Mouse (Mus musculus) lung, adult 2 months (tissue): ENCODE results near the gene Adamts2. TPM values are rescaled to one million over a fixed set of nuclear protein-coding genes. Genes with fewer than 3 reads are reported as not detected.

ENCODE experiments used
- DNase-seq: peaks from one replicate; pipeline ENCODE4 v3.0.0; 2022
- H3K4me1 ChIP-seq: fragments of 200-500 bp; 2 replicates; pipeline ENCODE4 v1.6.1; 2011; ENCODE audit warnings: low read length; ENCODE audit not compliant: control insufficient read depth, insufficient read depth
- H3K4me3 ChIP-seq: fragments of 200-500 bp; replicated peaks from 2 replicates; pipeline ENCODE3; 2011; ENCODE audit warnings: low read depth, mild to moderate bottlenecking, control low read depth, low read length; ENCODE audit errors: extremely low read depth
- CTCF ChIP-seq: fragments of 200-500 bp; IDR thresholded peaks from 2 replicates; pipeline ENCODE4 v1.5.1; 2011; ENCODE audit warnings: mild to moderate bottlenecking, low read length, control low read depth; ENCODE audit not compliant: insufficient read depth
- POLR2A ChIP-seq: fragments of 200-500 bp; IDR thresholded peaks from 2 replicates; pipeline ENCODE4 v1.6.1; 2011; ENCODE audit warnings: low read depth, mild to moderate bottlenecking, control low read depth, low read length, borderline replicate concordance; ENCODE audit errors: extremely low read depth
- WGBS: fragments of 180-500 bp; shearing (Covaris S2); methylation state at CpG from one replicate; pipeline ENCODE4 v1.1.7; 2018; 5-methylcytosine and 5-hydroxymethylcytosine counted together
- polyA plus RNA-seq: library from polyadenylated mRNA; depleted of rRNA; stranded (reverse); fragments of >200 nt; gene quantifications from 2 replicates; pipeline ENCODE4 v1.2.3, GENCODE M21; 2012

Gene Adamts2
- polyA plus RNA-seq, 1 experiment: 27.4 TPM

DNA sequence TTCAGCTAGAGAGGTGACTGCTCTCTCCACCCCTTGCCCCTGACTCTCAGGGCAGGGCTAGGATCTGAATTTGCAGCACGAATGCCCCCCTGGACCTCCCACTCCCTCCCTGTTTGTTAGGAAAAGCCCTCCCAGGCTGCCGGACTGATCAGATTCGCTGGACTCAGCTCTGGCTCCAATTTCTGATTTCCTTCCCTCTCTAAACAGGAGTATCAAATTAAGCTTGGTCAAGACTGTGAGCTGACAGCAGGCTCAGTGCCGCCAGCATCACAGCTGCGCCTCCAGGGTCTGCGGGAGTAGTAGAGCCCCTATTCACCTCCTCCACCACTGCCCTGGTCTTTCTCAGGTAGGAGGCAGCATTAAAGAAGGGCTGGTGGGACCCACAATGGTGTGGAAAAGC is 117.0 kb downstream of the Adamts2 start:
- DNase-seq: no peak
- TF ChIP-seq POLR2A (no peak), CTCF (no peak)
- Histone ChIP-seq H3K4me1 (no peaks in the 10 kb centered on the region), H3K4me3 (no peak overlapping the region)
- 51% methylated on average over 6 of the region's 6 CpGs for WGBS

- no peak for TF ChIP-seq CTCF
- no peak overlapping the region for H3K4me3 ChIP-seq
- no peaks in the 10 kb centered on the region for H3K4me1 ChIP-seq
- WGBS: 66% methylated on average over 6 of the region's 6 CpGs
- no peak for DNase-seq
These were observed 118.5 kb downstream of the Adamts2 start for GRCm38 (mm10) chr11:50720421-50720820.

- Histone ChIP-seq H3K4me3 (no peak overlapping the region), H3K4me1 (no peaks in the 10 kb centered on the region)
- WGBS: 42% methylated on average over 12 of the region's 12 CpGs
- no peak for DNase-seq
- TF ChIP-seq POLR2A: no peak
These were observed 119.1 kb downstream of the Adamts2 start for GRCm38 (mm10) chr11:50720856-50721550.

- no peak for DNase-seq
- no peaks in the 10 kb centered on the region for H3K4me1 ChIP-seq
- H3K4me3 ChIP-seq: no peak overlapping the region
- WGBS: 55% methylated on average over 4 of the region's 4 CpGs
- no peak for TF ChIP-seq POLR2A
- TF ChIP-seq CTCF: no peak
These were observed 123.7 kb downstream of the Adamts2 start for GRCm38 (mm10) chr11:50725595-50725994.

DNA sequence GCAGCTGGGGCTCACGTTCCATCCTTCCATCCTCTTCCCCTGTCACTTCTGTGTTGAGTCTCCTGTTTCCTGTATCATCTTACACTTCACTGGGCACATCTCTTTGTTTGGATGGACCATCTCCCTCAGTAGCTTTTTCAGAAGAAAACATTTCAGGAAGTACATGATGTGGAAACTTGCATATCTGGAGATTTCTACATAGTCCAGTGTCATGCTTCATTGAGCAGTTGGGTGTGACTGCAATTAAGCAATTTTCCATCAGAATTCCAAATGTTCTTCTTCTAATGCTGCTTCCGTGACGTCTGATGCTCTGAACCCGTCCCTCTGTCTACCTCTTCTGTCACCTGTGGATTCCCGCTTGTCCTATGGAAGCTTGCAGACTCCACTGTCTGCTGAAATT is 124.2 kb downstream of the Adamts2 start:
- no peak overlapping the region for H3K4me3 ChIP-seq
- 63% methylated on average over 5 of the region's 5 CpGs for WGBS
- no peak for TF ChIP-seq POLR2A
- no peak for TF ChIP-seq CTCF
- no peaks in the 10 kb centered on the region for H3K4me1 ChIP-seq
- DNase-seq: no peak

- no peak for TF ChIP-seq POLR2A
- no peak for TF ChIP-seq CTCF
- DNase-seq: no peak
- 26% methylated on average over 3 of the region's 3 CpGs for WGBS
- Histone ChIP-seq H3K4me3 (no peak overlapping the region), H3K4me1 (no peaks in the 10 kb centered on the region)
These were observed 131.3 kb downstream of the Adamts2 start for GRCm38 (mm10) chr11:50733146-50733545.

DNA sequence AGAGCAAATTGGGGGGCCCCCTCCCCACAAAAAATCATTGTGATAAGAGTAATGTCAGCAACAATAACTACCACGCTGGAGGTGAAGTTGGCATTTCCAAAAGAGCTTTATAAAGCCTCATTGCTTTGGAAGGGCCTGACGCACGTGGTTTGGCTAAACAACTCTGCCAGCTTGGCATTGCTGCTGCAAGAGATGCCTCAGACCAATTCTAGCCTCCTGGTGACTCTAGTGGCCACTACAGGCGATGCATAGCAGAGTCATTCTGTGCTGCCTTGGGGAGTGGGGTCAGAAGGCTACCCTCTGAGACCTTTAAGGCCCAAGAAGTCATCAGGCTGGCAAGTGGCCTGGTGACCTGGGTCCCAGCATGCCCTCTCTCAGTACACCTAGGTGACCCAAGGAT is 132.2 kb downstream of the Adamts2 start:
- TF ChIP-seq CTCF: 0 out of 2 replicates have a peak, but pooled peaks have one; percentile 5
- TF ChIP-seq POLR2A: no peak

DNA sequence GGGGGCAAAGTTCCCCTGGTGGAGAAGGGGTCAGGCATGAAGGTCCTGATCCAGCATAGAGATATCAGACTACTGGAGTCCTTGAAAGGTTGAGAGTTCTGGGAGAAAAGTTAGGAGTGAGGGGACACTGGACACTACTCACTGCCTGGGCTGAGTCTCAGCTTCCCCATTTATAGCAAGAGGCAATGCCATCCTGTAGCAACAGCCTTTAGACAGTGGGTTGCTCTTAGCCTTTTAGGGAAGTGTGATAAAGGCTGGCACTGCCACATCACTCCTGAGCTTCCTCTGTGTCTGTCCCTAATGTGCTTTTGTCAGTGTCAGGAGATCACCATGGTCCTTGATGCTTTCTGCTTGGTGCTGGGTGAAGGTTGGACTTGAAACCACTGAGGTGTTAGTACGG is 134.7 kb downstream of the Adamts2 start:
- no peak for DNase-seq
- WGBS: 87% methylated on average over 1 of the region's 1 CpGs
- TF ChIP-seq CTCF (no peak), POLR2A (no peak)
- Histone ChIP-seq H3K4me1 (no peaks in the 10 kb centered on the region; the same call in 1 of the 2 replicates), H3K4me3 (no peak overlapping the region)

More for the DNA sequence above, 132.2 kb downstream of the Adamts2 start:
- DNase-seq: no peak
- Histone ChIP-seq H3K4me1 (no peaks in the 10 kb centered on the region), H3K4me3 (no peak overlapping the region)
- WGBS: 58% methylated on average over 4 of the region's 4 CpGs

GRCm38 (mm10) chr11:50738436-50738835 is 136.6 kb downstream of the Adamts2 start:
- DNase-seq: no peak
- TF ChIP-seq CTCF (no peak), POLR2A (no peak)
- no peak overlapping the region for H3K4me3 ChIP-seq
- 94% methylated on average over 1 of the region's 1 CpGs for WGBS
- no peaks in the 10 kb centered on the region; the same call in 1 of the 2 replicates for H3K4me1 ChIP-seq

- 18% methylated on average over 10 of the region's 10 CpGs for WGBS
- H3K4me3 ChIP-seq: no peak overlapping the region
- no peak for DNase-seq
- H3K4me1 ChIP-seq: no peaks in the 10 kb centered on the region; the same call in 1 of the 2 replicates
- TF ChIP-seq CTCF (no peak), POLR2A (no peak)
These were observed 137.6 kb downstream of the Adamts2 start for GRCm38 (mm10) chr11:50739453-50739852.
